Mouse (Mus musculus) bone marrow macrophage, adult 2 months (primary cell): ENCODE results near the gene Rexo5. TPM values are rescaled to one million over a fixed set of nuclear protein-coding genes. Genes with fewer than 3 reads are reported as not detected.

Experiments
- H3K27ac ChIP-seq: 2 replicates; pipeline ENCODE4 v1.5.1; 2012; ENCODE audit warnings: low read depth, low read length; ENCODE audit not compliant: insufficient read depth
- H3K4me1 ChIP-seq: 2 replicates; pipeline ENCODE4 v1.6.1; 2012; ENCODE audit warnings: low read length; ENCODE audit not compliant: control insufficient read depth, insufficient read depth
- H3K4me3 ChIP-seq: 2 replicates; pipeline ENCODE4 v1.5.1; 2012; ENCODE audit warnings: mild to moderate bottlenecking, low read length, moderate library complexity; ENCODE audit not compliant: insufficient read depth
- CTCF ChIP-seq: IDR thresholded peaks from 2 replicates; pipeline ENCODE4 v1.5.1; 2012; ENCODE audit warnings: low read depth, mild to moderate bottlenecking, low read length, moderate library complexity
- POLR2A ChIP-seq: IDR thresholded peaks from 2 replicates; pipeline ENCODE4 v1.6.1; 2012; ENCODE audit warnings: mild to moderate bottlenecking, low read depth, low read length, borderline replicate concordance
- polyA plus RNA-seq: library from polyadenylated mRNA; stranded (reverse); fragments of >200 nt; gene quantifications from 2 replicates; pipeline ENCODE4 v1.2.4, GENCODE M21; 2012; ENCODE audit not compliant: missing spikeins, insufficient read depth, insufficient read length

Rexo5 gene
- polyA plus RNA-seq, 1 experiment: 27.5 TPM

DNA sequence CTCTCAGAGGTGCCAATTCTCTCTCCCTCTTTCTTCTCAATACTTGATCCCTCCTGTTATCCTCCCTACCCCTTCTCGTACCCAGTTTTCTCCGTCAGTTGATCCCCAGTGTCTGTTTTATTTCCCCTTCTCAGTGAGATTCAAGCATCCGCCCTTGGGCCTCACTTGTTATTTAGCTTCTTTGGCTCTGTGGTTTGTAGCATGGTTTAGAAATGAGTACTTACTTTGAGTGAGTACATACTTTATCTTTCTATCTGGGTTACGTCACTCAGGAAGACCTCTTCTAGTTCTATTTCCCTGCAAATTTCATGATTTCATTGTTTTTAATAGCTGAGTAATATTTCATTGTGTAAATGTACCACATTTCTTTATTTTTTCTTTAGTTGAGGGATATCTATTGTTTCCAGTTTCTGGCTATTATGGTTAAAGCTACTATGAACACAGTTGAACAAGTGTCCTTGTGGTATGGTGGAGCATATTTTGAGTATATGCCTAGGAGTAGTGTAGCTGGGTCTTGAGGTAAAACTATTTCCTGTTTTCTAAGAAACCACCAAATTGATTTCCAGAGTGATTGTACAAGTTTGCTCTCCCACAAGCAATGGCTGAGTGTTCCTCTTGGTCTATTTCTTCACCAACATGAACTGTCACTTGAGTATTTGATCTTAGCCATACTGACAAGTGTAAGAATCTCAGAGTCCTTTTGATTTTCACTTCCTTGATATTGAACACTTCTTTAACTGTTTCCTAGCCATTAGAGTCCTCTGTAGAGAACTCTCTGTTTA is 42.4 kb downstream of the Rexo5 start:
- no peak overlapping the region for H3K4me3 ChIP-seq
- no peaks in the 10 kb centered on the region for H3K4me1 ChIP-seq
- H3K27ac ChIP-seq: no peak overlapping the region
- TF ChIP-seq POLR2A (no peak), CTCF (no peak)

DNA sequence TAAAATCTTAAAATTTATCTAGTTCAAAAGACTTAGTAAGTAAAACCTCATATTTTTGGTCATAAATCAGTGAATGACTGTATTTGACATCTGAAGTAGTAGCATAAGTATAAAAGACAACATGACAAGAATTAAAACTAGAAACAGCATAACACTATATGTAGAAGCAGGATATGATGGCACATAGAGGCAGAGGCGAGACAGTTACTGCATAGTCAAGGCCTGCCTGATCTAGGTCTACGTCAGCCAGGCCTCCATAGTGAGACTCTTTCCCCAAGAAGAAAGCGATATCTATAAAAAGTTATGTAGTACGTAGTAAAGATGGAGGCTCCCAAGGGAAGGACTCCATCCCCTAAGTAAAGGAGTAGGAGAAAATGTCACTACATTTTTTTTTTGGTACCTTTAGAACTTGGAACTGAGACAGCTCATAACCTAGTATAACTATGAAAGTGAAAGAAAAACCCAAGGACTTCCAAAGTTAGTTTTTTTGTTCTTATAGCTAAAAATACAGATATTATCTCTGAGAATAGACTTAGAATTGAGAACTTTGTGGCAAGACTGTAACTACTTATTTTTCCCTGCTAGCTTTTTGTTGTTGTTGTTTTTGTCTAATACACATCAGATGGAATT is 48.1 kb downstream of the Rexo5 start:
- no peak overlapping the region for H3K4me3 ChIP-seq
- TF ChIP-seq CTCF (no peak), POLR2A (no peak)
- no peaks in the 10 kb centered on the region for H3K4me1 ChIP-seq
- no peak overlapping the region for H3K27ac ChIP-seq

DNA sequence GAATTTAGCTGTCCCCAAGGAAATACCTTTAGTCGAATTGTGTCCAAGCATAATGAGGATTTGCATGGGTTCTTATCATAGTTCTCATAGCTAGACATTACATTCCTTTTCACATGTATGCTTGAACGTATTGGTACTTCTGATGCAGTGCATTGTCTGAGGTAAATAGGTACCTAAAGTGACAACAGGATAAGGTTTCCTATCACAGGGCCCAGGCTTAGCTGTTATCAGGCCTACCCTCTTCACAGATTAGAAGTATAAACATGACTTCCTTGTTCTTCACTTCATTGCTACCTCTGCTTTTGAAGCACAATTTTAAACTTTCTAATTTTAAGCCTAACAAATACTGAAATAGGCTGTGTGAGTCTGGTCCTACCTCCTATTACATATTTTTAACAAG is 51.7 kb downstream of the Rexo5 start:
- TF ChIP-seq CTCF (no peak), POLR2A (no peak)
- H3K4me3 ChIP-seq: no peak overlapping the region
- H3K27ac ChIP-seq: no peak overlapping the region
- no peaks in the 10 kb centered on the region for H3K4me1 ChIP-seq

DNA sequence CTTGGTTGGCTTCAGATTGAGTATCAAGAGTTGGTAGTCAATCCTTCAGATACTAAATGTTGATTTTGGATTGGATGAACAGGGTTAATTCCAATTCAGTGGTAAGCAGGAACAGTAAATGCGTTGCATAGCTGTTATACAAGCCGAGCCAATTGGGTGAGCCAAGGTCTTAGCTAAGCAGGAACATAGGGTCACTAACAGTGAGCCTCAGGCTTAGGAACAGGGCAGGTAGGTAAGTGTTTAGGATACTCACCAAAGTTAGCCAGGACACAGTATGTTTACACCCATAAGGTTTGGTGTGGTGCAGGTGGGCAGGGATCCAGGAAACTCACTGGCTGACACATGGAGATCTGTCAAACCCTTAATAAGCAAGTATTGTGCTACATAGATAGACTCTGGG is 53.6 kb downstream of the Rexo5 start:
- TF ChIP-seq CTCF: no peak
- TF ChIP-seq POLR2A: no peak
- no peak overlapping the region for H3K4me3 ChIP-seq
- H3K27ac ChIP-seq: no peak overlapping the region
- no peaks in the 10 kb centered on the region for H3K4me1 ChIP-seq

DNA sequence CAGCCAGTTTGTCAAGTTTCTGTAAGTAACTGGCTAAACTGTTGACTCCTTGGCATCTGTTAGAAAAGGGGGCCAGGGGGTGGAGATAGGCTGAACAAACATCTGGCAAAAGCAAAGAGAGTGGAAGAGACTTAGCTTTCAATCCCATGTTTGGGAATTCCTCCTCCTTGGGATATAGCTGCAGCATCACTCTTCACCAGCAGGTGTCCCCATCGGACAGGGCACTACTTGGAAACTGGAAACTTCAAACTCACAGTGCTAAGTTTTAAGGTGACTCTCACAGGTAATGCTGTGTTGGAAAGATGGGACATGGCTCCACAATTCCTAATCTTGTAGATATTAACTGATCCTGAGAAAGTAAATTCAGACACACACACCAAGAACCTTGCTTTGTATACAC is 55.3 kb downstream of the Rexo5 start:
- TF ChIP-seq CTCF (peak; percentile 51; the same call in 1 of the 2 replicates), POLR2A (no peak)
- Histone ChIP-seq H3K4me3 (no peak overlapping the region), H3K27ac (no peak overlapping the region)

DNA sequence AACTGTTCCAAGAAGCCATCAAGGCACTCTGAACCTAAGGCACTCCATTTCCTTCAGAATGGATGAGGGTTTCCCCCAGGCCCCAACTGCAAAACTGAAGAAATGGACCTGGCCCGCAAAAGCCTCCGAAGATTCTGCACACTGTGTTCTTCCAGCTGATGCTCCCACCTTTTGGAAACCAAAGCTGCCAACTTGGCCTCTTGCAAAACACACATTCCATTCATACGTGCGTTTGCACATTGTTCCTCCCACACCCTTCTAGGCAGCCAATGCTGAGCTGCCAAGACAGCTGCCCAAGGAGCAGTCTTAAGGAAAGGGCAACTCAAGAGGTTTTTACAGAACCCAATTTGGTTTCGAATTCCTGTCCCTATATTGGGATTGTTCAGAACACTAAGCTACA is 56.9 kb downstream of the Rexo5 start:
- no peak overlapping the region for H3K27ac ChIP-seq
- no peak for TF ChIP-seq CTCF
- TF ChIP-seq POLR2A: no peak
- no peak overlapping the region for H3K4me3 ChIP-seq

More for the DNA sequence above, 55.3 kb downstream of the Rexo5 start:
- no peaks in the 10 kb centered on the region for H3K4me1 ChIP-seq

DNA sequence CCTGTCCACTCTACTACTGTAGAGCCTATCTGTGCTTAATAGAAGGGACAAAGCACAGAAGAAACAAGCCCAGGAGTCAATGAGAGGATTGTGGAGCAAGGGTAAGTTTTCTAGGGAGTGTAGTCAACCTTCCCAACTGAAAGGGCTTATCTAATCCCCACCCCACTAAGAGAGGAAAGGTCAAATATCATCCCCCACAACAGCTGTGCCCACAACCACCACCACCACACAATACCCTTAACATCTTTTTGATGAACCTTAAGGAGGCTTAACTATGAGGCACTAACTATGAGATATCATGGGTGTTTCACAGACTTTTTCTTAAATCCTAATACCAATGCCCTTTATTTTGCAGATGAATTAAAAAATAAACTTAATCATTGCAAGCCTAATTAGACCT is 58.7 kb downstream of the Rexo5 start:
- no peak for TF ChIP-seq CTCF
- H3K27ac ChIP-seq: no peak overlapping the region
- no peak overlapping the region for H3K4me3 ChIP-seq

More for the DNA sequence above, 56.9 kb downstream of the Rexo5 start:
- no peaks in the 10 kb centered on the region for H3K4me1 ChIP-seq

DNA sequence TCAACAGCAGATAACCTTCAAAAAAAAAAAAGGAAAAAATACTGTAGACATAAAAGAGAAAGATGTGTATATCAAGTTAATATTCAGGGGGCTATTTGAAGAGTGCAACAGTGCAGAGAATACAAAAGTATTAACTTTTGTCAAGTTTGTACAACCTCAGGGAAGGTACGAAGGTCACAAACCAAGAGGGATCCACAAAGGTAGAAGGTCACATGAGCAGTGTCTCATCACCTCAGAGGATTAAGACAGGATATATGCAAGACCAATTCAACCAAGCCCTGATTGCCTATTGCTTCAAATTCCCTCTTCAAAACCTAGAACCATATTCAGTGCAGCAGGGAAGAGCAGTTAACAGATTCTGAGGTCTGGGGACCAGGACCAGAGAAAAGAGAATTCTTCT is 59.4 kb downstream of the Rexo5 start:
- Histone ChIP-seq H3K4me1 (no peaks in the 10 kb centered on the region), H3K4me3 (no peak overlapping the region), H3K27ac (no peak overlapping the region)
- TF ChIP-seq POLR2A: no peak
- no peak for TF ChIP-seq CTCF

More for the DNA sequence above, 58.7 kb downstream of the Rexo5 start:
- no peaks in the 10 kb centered on the region for H3K4me1 ChIP-seq

DNA sequence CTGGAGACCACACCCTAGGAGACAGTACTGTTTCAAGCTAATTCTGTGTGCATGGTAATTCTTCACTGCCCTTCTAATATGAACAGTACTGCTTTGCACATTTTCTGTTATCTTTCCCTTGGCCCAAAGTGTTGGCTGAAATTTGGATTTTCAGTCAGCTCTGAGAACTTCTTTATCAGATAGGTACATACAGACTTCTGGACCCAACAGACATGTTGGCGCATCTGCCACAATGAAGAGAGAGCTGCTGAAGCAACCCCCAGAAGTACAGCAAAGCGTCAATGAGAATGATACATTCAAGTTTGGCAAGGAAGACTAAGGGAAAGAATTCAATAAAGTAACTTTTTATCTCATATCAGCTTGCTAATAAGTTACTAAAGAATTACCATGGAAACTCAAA is 60.6 kb downstream of the Rexo5 start:
- Histone ChIP-seq H3K4me1 (no peaks in the 10 kb centered on the region), H3K27ac (no peak overlapping the region), H3K4me3 (no peak overlapping the region)
- TF ChIP-seq POLR2A: no peak
- no peak for TF ChIP-seq CTCF

DNA sequence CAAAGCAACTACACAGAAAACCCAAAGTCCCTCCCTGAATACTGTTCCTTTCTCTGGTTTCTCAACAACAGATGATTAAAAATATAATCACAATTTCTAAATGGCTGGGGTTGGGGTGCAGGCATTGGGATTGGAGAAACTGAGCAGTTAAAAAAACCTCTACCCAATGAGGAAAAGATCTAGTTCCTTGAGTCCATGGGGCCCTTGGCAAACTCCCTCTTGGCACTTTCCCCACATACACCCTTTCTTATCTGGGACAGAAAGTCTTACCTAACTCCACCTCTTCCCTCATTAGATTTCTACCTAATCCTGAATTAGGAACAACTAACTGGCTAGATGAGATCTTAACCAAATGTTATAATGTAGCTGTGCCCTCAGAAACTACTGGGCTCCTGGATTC is 61.2 kb downstream of the Rexo5 start:
- H3K4me3 ChIP-seq: no peak overlapping the region
- TF ChIP-seq POLR2A: no peak
- no peak overlapping the region for H3K27ac ChIP-seq
- H3K4me1 ChIP-seq: no peaks in the 10 kb centered on the region
